Mouse (Mus musculus): Measurements from ENCODE around the gene Fam216b. TPM values are rescaled to one million over a fixed set of nuclear protein-coding genes. Genes with fewer than 3 reads are reported as not detected.

Fam216b gene
- polyA plus RNA-seq, 1 experiment from 2014 or later, result not detected

- 65% methylated on average over 8 of the region's 8 CpGs for WGBS
- H3K4me1 ChIP-seq (replicated peaks), result no peaks in the 10 kb centered on the region
- ATAC-seq, result no peak
- no peaks in the 10 kb centered on the region for H3K36me3 ChIP-seq
- H3K4me3 ChIP-seq (replicated peaks), result no peak overlapping the region
- no peak overlapping the region for H3K9ac ChIP-seq
- H3K9me3 ChIP-seq, result no peaks in the 10 kb centered on the region
- H3K4me2 ChIP-seq (replicated peaks), result no peak overlapping the region
- H3K27me3 ChIP-seq (replicated peaks), result no peaks in the 10 kb centered on the region
- no peak overlapping the region for H3K27ac ChIP-seq
These were observed 49.9 kb downstream of the Fam216b start for GRCm38 (mm10) chr14:78038876-78039275.

Other genes starting within 250 kb of the Fam216b start
- 109 and 113 TPM in 2 replicates for gene Dnajc15, start 213.9 kb downstream of the Fam216b start, polyA plus RNA-seq (2015; fragmentation: Nextera tagmentation; extraction: Ambion mirVana)
- 6.4 and 6.7 TPM in 2 replicates for gene Epsti1, start 184.8 kb downstream of the Fam216b start, polyA plus RNA-seq (2015; fragmentation: Nextera tagmentation; extraction: Ambion mirVana)
- 0.26 and 0.30 TPM in 2 replicates for gene Tnfsf11, start 219.0 kb upstream of the Fam216b start, polyA plus RNA-seq (2015; fragmentation: Nextera tagmentation; extraction: Ambion mirVana)